Mouse (Mus musculus): Measurements from ENCODE around the gene Rpl15.
A peak's percentile ranks its signal among the peaks of the same experiment; 100 is the strongest.
"Not testable (repeated sequence)": the region's sequence is repeated elsewhere in the genome, so short reads cannot be mapped to it uniquely, and the experiment has no call there.

The Rpl15 gene

GRCm38 (mm10) chr14:18270529-18271441 lies at the start of gene Rpl15, which contains the start of gene Nkiras1:
Gene Rpl15, minus strand, starts transcription at chr14:18271391.
Gene Nkiras1, plus strand, starts transcription at chr14:18271136.
- DNase-seq (ENCODE audit: low spot score in 2 of 2) = peak; percentile 98

GRCm38 (mm10) chr14:18317457-18318411 lies 46.5 kb upstream of the Rpl15 start:
- DNase-seq (ENCODE audit: low spot score in 2 of 2) = no peak

DNA sequence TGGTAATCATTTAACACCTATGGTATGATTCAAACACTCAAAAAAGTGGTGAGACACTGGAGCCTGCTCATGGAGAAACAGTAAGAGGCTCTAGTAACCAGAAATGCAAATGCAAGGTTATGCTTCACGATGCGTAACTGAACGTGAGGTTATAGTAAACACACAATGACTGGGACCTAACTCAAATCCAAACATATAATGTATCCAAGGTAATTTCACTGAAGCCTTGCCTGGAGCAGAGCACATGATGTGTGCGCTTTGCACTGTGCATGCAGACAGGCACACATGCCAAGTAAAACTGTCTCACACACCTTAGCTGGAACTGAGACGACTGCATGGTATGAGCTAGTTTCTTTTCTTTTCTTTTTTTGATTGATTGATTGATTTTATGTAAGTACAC lies 33.0 kb upstream of the Rpl15 start:
- DNase-seq (ENCODE audit: low spot score in 2 of 2) = no peak

GRCm38 (mm10) chr14:18303262-18303661 lies 32.1 kb upstream of the Rpl15 start:
- DNase-seq (ENCODE audit: low spot score in 2 of 2) = peak; percentile 56 to 73

DNA sequence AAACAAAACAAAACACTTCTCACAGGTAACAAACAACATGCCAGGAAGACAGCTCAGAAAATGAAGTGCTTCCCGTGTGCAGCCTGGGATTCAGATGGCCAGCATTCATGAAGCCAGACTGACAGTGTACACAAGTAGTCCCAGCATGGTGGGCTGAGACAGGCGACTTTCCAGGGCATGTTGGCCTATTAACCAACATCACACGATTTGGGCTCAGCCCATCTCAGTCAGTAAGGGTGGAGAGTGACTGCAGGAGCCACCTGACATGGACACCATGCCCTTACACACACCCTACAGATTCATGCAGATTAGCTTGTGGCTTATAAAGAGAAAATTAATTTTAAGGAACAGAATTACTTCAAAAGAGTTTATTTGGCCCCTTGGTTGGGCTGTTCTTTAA lies 31.6 kb upstream of the Rpl15 start:
- DNase-seq (ENCODE audit: low spot score in 2 of 2) = no peak

GRCm38 (mm10) chr14:18301591-18301990 lies 30.4 kb upstream of the Rpl15 start:
- no peak for DNase-seq (ENCODE audit: low spot score in 2 of 2)

DNA sequence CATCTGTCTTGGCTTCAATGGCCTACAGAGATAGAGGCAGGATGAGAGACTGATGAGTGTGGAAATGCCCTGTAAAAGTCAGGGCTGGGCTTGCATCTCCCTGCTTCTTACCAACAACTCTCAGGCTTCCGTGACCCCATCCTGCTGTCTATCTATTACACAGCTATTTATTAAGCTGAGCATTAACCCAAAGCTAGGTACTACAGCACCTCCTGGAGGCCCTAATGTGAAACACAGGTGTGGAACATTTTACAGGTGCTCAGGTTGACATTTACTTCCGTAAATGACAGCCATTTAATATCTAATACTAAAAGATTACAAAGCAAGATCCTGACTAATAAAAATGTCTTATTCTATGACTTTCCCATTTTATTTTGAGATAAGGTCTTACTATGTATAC lies 29.5 kb upstream of the Rpl15 start:
- no peak for DNase-seq (ENCODE audit: low spot score in 2 of 2)

- no peak for DNase-seq (ENCODE audit: low spot score in 2 of 2)
Observed at GRCm38 (mm10) chr14:18298874-18299273, 27.7 kb upstream of the Rpl15 start.

- no peak for DNase-seq (ENCODE audit: low spot score in 2 of 2)
Observed at GRCm38 (mm10) chr14:18297441-18297840, 26.2 kb upstream of the Rpl15 start.

DNA sequence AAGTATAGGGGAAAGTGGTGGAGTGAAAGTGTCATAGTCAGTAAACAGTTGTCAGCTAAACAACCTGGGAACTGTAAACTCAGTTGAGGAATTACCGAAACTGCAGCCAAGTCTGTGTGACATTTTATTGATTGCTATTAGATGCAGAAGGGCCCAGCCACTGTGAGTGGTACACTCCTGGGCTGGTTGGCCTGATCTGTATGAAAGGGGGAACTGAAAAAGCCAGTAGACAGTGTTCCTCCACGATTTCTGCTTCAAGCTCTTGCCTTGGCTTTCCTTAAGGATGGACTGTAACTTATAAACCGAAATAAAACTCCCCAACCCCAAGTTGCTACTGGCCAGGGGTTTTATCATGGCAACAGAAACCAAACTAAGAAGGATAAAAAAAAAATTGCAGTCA lies 21.4 kb upstream of the Rpl15 start:
- DNase-seq (ENCODE audit: low spot score in 2 of 2) = no peak

GRCm38 (mm10) chr14:18292111-18292510 lies 20.9 kb upstream of the Rpl15 start:
- DNase-seq (ENCODE audit: low spot score in 2 of 2) = no peak

GRCm38 (mm10) chr14:18287391-18287790 lies 16.2 kb upstream of the Rpl15 start:
- DNase-seq (ENCODE audit: low spot score in 2 of 2) = no peak

GRCm38 (mm10) chr14:18286441-18286840 lies 15.2 kb upstream of the Rpl15 start:
- DNase-seq (ENCODE audit: low spot score in 2 of 2) = no peak

DNA sequence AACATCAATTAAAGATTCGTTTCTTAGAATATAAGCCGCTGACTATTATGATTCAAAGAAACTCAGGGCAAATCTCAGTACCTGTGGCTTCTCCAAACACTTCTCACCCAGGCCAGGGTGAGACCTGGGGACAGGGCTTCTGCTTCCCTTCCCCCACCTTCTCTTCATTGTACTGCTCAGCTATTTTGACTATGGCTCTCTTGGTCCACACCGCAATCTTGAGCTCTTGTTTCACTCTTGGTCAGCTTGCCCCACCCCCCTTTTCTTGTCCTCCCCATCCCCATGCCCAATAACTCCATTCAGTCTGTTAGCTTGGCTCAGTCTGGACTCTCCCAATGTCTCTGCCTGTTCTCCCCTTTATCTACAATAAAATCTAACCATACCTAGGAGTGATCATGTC lies 14.3 kb upstream of the Rpl15 start:
- DNase-seq (ENCODE audit: low spot score in 2 of 2) = no peak

DNA sequence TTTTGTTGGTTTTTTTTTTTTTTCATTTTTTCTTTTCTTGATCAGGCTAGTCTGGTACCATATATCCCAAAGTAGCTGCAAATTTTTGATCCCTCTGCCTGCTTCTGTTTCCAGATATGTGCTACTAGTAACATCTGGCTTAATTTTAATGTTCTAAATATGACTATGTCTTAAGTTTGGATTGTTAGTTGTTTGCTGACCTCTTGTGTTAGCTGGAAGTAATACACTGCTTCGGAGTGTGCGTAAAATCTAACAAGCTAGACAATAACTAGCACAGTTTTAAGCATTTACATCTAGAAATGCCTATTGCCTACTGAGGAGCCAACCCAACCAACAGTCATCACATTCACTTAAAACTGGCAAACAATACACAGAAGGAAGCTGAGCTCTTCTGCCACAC lies 13.4 kb upstream of the Rpl15 start:
- peak in 1 of 2 experiments; percentile 38 for DNase-seq (ENCODE audit: low spot score in 2 of 2)

- peak; percentile 37 to 51 for DNase-seq (ENCODE audit: low spot score in 2 of 2)
Observed at GRCm38 (mm10) chr14:18280375-18280774, 9.2 kb upstream of the Rpl15 start.

- no peak for DNase-seq (ENCODE audit: low spot score in 2 of 2)
Observed at GRCm38 (mm10) chr14:18274526-18274925, 3.3 kb upstream of the Rpl15 start.

- no peak for DNase-seq (ENCODE audit: low spot score in 2 of 2)
Observed at GRCm38 (mm10) chr14:18271666-18272065, 475 bp upstream of the Rpl15 start.

DNA sequence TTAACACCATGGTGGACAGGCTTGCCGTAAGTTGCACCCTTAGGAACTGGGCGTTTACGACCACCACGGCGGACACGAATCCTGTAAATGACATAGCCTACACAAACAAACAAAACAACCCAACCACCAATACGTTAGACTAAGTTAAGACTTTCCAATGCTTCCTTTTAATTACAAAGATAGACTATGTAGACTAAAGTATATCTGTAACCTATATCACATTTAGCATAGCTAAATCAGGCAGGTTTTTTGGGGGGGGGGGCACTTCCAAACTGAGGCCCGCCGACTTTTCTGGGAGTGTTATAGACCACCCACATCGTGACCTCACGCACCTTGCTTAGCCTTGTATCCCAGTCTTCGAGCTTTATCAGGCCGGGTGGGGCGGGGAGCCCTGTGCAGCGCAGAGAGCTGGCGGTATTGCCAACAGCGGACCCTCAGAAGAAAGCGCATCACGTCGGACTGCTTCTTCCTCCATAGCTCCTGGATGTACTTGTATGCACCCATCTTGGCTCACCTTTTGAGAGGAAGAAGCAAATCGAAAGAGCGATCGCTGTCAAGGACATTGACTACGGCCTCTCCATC lies 1.2 kb downstream of the Rpl15 start:
- not testable (repeated sequence) for DNase-seq (ENCODE audit: low spot score in 2 of 2)

DNA sequence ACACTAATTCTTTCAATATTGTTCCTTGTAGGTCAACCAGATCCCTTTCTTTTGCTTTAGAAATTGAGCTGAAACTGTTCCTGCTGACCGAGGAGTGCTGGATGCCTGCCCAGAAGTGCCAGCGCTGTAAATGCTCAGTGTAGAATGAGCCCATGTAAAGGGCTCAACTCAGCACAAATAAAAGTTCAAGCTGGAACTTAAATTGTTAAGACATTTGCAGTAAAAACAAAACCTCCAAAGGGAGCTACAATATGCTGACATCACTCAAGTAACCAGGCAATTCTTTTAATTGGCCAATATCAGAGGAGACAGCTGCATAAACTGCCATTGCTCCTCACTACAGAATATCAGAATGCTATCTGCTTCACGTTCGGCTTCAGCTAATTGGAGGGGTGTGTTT lies 7.8 kb downstream of the Rpl15 start:
- DNase-seq (ENCODE audit: low spot score in 2 of 2) = peak; percentile 54 to 57

GRCm38 (mm10) chr14:18261203-18261602 lies 10.0 kb downstream of the Rpl15 start:
- no peak for DNase-seq (ENCODE audit: low spot score in 2 of 2)

GRCm38 (mm10) chr14:18242638-18243130 lies 28.5 kb downstream of the Rpl15 start:
- no peak for DNase-seq (ENCODE audit: low spot score in 2 of 2)

Data from right cerebral cortex, adult 2 months (tissue).